Mouse (Mus musculus) hindbrain, embryonic 10.5 days (tissue): ENCODE results near the gene Des. TPM values are rescaled to one million over a fixed set of nuclear protein-coding genes. Genes with fewer than 3 reads are reported as not detected.

Source experiments
- DNase-seq: peaks from one replicate; pipeline ENCODE4 v3.0.0-alpha.2; 2017; ENCODE audit warnings: low spot score
- H3K27ac ChIP-seq: fragments of 300-500 bp; sonication (generic); 2 replicates; pipeline ENCODE4 v1.5.1; 2016; ENCODE audit warnings: mild to moderate bottlenecking, moderate library complexity
- H3K27me3 ChIP-seq: fragments of 300-500 bp; sonication (generic); 2 replicates; pipeline ENCODE4 v1.6.1; 2016; ENCODE audit warnings: mild to moderate bottlenecking; ENCODE audit not compliant: poor library complexity, insufficient read depth, severe bottlenecking
- H3K36me3 ChIP-seq: fragments of 300-500 bp; sonication (generic); 2 replicates; pipeline ENCODE4 v1.6.1; 2016; ENCODE audit warnings: mild to moderate bottlenecking, moderate library complexity
- H3K4me1 ChIP-seq: fragments of 300-500 bp; sonication (generic); replicated peaks from 2 replicates; pipeline ENCODE4 v1.6.1; 2016; ENCODE audit warnings: mild to moderate bottlenecking
- H3K4me3 ChIP-seq: fragments of 300-500 bp; sonication (generic); 2 replicates; pipeline ENCODE4 v1.5.1; 2016; ENCODE audit warnings: mild to moderate bottlenecking, moderate library complexity
- H3K9me3 ChIP-seq: fragments of 300-500 bp; sonication (generic); 2 replicates; pipeline ENCODE4 v1.6.1; 2016; ENCODE audit warnings: mild to moderate bottlenecking, moderate library complexity
- WGBS: fragments of 180-500 bp; shearing (Covaris S2); methylation state at CpG from one replicate; pipeline ENCODE4 v1.1.7; 2016; 5-methylcytosine and 5-hydroxymethylcytosine counted together
- polyA plus RNA-seq: library from polyadenylated mRNA; unstranded; fragments of >200 nt; fragmentation: Nextera tagmentation; extraction: Ambion mirVana; gene quantifications from 2 replicates; pipeline ENCODE4 v1.2.1, GENCODE M21; 2016

Des gene
- polyA plus RNA-seq, 1 experiment from 2014 or later = 4.5 TPM

- H3K27ac ChIP-seq = peak overlapping the region; percentile 89
- H3K9me3 ChIP-seq = no peaks in the 10 kb centered on the region
- peak overlapping the region; percentile 40; the same call in 1 of the 2 replicates for H3K4me3 ChIP-seq
- 11% methylated on average over 9 of the region's 9 CpGs for WGBS
- peaks cover 45% of the 10 kb centered on the region for H3K4me1 ChIP-seq
- DNase-seq = peak; percentile 82
- peaks cover 24% of the 10 kb centered on the region for H3K36me3 ChIP-seq
- H3K27me3 ChIP-seq = peaks cover 7% of the 10 kb centered on the region
Observed at GRCm38 (mm10) chr1:75398761-75399402, 38.8 kb downstream of the Des start.

GRCm38 (mm10) chr1:75399755-75400492 is 39.8 kb downstream of the Des start:
- H3K36me3 ChIP-seq = peaks cover 33% of the 10 kb centered on the region
- peak; percentile 79 for DNase-seq
- H3K9me3 ChIP-seq = no peaks in the 10 kb centered on the region
- H3K4me3 ChIP-seq = peak overlapping the region; percentile 40
- peak overlapping the region; percentile 89 for H3K27ac ChIP-seq
- peaks cover 45% of the 10 kb centered on the region for H3K4me1 ChIP-seq
- WGBS = 8% methylated on average over 15 of the region's 15 CpGs
- H3K27me3 ChIP-seq = peaks cover 4% of the 10 kb centered on the region; the same call in 1 of the 2 replicates

- Histone ChIP-seq H3K27ac (peak overlapping the region; percentile 89), H3K4me1 (peaks cover 45% of the 10 kb centered on the region), H3K4me3 (peak overlapping the region; percentile 40), H3K36me3 (peaks cover 35% of the 10 kb centered on the region), H3K9me3 (no peaks in the 10 kb centered on the region), H3K27me3 (peaks cover 4% of the 10 kb centered on the region; the same call in 1 of the 2 replicates)
- no peak for DNase-seq
- 38% methylated on average over 6 of the region's 6 CpGs for WGBS
Observed at GRCm38 (mm10) chr1:75400493-75401115, 40.5 kb downstream of the Des start.

DNA sequence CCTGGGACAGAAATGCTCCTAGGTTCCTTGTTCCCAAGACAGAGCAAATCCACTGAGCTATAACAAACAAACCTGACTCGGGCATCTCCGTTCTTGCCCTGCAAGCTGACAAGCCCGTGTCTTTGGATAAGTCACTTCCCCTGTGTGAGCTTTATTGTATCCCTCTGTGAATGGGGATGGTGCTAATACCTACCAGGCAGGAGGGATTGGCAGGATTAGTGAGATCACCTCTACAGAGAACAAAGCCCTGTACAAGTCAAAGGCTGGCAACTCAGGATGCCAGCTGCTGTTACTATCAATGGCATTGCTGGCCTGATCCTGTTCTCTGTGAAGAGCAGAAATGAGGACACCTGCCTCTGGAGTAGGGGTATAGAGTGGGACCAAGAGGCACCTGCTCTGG is 45.4 kb downstream of the Des start:
- DNase-seq = no peak

DNA sequence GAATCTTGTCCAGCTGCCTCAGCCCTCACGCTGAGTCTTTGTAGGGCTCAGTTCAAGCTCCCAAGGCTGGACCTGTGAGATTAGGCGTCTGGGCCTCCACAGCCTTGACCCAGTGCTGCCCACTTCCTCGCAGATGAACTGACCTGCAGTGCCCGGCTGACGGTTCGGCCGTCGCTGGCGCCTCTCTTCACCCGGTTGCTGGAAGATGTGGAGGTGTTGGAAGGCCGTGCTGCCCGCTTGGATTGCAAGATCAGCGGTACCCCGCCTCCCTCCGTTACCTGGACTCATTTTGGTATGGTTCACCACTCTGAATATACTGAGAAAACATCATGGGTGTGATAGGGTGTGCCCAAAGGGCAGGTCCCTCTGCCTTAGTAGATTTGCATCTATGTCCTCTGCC is 46.0 kb downstream of the Des start:
- no peak for DNase-seq
- peaks cover 54% of the 10 kb centered on the region for H3K36me3 ChIP-seq
- H3K27me3 ChIP-seq = peaks cover 4% of the 10 kb centered on the region; the same call in 1 of the 2 replicates
- no peak overlapping the region for H3K27ac ChIP-seq
- 89% methylated on average over 15 of the region's 15 CpGs for WGBS
- no peaks in the 10 kb centered on the region for H3K9me3 ChIP-seq
- H3K4me1 ChIP-seq = peaks cover 16% of the 10 kb centered on the region
- no peak overlapping the region for H3K4me3 ChIP-seq

More for the DNA sequence above, 45.4 kb downstream of the Des start:
- no peak overlapping the region for H3K27ac ChIP-seq
- H3K4me1 ChIP-seq = peaks cover 22% of the 10 kb centered on the region
- 94% methylated on average over 3 of the region's 3 CpGs for WGBS
- H3K27me3 ChIP-seq = peaks cover 4% of the 10 kb centered on the region; the same call in 1 of the 2 replicates
- H3K9me3 ChIP-seq = no peaks in the 10 kb centered on the region
- no peak overlapping the region for H3K4me3 ChIP-seq
- H3K36me3 ChIP-seq = peaks cover 54% of the 10 kb centered on the region

DNA sequence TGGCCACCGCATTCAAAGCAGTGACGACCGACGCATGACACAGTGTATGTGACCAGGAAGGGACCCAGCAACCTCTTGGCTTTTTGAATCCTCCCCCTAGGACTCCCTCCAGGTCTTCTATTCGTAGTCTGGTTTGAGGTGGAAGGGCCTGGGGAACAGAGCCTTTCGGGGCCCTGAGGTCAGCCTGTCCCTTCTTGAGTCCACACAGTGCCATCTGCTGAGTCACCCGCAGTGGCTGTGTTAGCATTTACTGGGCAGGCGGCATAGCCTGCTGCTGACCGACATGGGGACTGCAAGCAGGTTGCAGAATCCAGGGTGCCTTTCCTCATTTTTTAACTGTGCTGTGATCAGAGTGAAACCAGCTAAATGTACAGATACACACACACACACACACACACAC is 46.9 kb downstream of the Des start:
- Histone ChIP-seq H3K36me3 (peaks cover 45% of the 10 kb centered on the region), H3K27ac (no peak overlapping the region), H3K27me3 (no peaks in the 10 kb centered on the region), H3K9me3 (no peaks in the 10 kb centered on the region), H3K4me3 (no peak overlapping the region), H3K4me1 (peaks cover 10% of the 10 kb centered on the region; the same call in 1 of the 2 replicates)
- no peak for DNase-seq
- WGBS = 92% methylated on average over 9 of the region's 9 CpGs

DNA sequence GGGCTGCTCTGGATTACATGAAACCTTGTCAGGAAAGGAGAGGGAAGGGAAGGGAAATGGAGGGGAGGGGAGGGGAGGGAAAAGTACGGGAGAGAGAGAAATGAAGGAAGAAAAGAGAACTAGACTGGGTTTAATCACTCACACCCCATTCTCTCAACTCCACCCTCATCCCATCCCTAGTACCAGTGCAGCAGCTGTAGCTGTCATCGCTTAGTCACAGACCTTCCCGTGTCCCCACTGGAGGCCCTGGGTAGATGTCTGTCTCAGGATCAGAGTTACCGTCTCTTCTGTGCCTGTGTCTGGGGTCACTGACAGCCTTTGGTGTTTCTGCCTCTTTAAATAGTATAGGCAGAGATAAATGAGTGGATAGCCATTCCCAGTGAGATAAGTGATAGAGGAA is 48.1 kb downstream of the Des start:
- Histone ChIP-seq H3K4me1 (peaks cover 8% of the 10 kb centered on the region; the same call in 1 of the 2 replicates), H3K27ac (no peak overlapping the region), H3K36me3 (peaks cover 33% of the 10 kb centered on the region), H3K9me3 (no peaks in the 10 kb centered on the region), H3K4me3 (no peak overlapping the region), H3K27me3 (no peaks in the 10 kb centered on the region)
- 85% methylated on average over 4 of the region's 4 CpGs for WGBS
- DNase-seq = no peak

DNA sequence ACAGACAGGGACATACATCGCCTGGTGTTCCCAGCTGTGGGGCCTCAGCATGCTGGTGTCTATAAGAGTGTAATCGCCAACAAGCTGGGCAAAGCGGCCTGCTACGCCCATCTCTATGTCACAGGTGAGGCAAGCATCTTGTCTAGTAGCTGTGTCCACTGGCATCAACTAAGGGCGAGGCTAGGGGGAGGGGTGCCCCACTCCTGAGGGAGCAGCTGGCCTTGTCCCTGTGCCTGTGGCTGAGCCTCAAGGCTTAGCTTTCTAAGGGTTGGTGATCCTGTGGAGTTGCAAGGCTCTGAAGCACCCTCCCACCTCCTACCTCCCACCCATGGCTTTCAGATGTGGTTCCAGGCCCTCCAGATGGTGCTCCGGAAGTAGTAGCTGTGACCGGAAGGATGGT is 49.8 kb downstream of the Des start:
- Histone ChIP-seq H3K27me3 (no peaks in the 10 kb centered on the region), H3K36me3 (peaks cover 20% of the 10 kb centered on the region), H3K9me3 (no peaks in the 10 kb centered on the region), H3K4me3 (no peak overlapping the region), H3K4me1 (0 out of 2 replicates have a peak, but pooled peaks cover 9% of the 10 kb centered on the region), H3K27ac (no peak overlapping the region)
- 92% methylated on average over 7 of the region's 7 CpGs for WGBS
- DNase-seq = no peak

DNA sequence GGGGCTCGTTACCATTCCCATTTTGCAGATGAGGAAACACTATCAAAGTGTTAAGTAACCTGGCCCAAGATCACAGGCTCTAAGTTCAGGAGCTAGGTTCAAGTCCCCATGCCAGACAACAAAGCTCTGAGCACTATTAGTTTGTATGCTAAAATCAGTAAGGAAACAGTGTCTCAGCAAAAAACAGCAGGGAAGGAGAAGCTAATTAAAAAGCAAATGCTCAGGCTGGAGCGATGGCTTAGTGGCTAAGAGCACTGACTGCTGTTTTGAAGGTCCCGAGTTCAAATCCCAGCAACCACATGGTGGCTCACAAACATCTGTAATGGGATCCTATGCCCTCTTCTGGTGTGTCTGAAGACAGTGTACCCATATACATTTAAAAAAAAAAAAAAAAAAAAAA is 52.1 kb downstream of the Des start:
- Histone ChIP-seq H3K9me3 (no peaks in the 10 kb centered on the region), H3K4me1 (0 out of 2 replicates have a peak, but pooled peaks cover 9% of the 10 kb centered on the region), H3K27me3 (0 out of 2 replicates have a peak, but pooled peaks cover 2% of the 10 kb centered on the region), H3K27ac (no peak overlapping the region), H3K4me3 (no peak overlapping the region), H3K36me3 (peaks cover 6% of the 10 kb centered on the region)
- DNase-seq = no peak
- WGBS = 93% methylated on average over 3 of the region's 3 CpGs

DNA sequence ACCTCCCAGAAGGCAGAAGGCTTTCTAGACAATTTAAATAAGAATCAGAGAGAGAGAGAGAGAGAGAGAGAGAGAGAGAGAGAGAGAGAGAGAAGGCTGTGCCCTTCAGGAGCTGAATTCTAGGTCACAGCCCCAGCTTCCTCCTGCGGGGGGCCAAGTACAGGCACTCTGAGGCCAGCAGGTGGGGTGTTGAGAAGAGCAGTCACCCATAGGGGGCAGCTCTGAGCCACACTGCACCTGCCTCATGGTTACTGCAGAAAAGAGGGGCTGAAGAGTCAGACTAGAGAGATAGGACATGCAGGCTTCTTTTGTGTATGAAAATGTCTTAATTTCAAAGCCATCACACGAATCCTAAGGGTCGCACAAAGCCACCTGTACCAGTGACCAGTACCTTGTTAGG is 53.6 kb downstream of the Des start:
- H3K27me3 ChIP-seq = peaks cover 6% of the 10 kb centered on the region; the same call in 1 of the 2 replicates
- no peak overlapping the region for H3K4me3 ChIP-seq
- H3K27ac ChIP-seq = no peak overlapping the region
- no peaks in the 10 kb centered on the region for H3K9me3 ChIP-seq
- DNase-seq = peak; percentile 40
- peaks cover 3% of the 10 kb centered on the region; the same call in 1 of the 2 replicates for H3K36me3 ChIP-seq
- H3K4me1 ChIP-seq = 0 out of 2 replicates have a peak, but pooled peaks cover 9% of the 10 kb centered on the region
- WGBS = 57% methylated on average over 3 of the region's 3 CpGs
